Mouse (Mus musculus): Measurements from ENCODE around the gene Prkab2. TPM values are rescaled to one million over a fixed set of nuclear protein-coding genes. Genes with fewer than 3 reads are reported as not detected.

Gene Prkab2
- total and polyA plus RNA-seq, 3 experiments: 3.3 to 7.0 TPM; not detected in 1

- Histone ChIP-seq H3K4me1 (ENCODE audit: control insufficient read depth in 1 of 2, insufficient read depth in 2 of 2, low read length in 2 of 2) (peaks cover 0 to 10% of the 10 kb centered on the region in 2 experiments; a peak in 3 of 4 replicates), H3K9me3 (replicated peaks; ENCODE audit: insufficient read depth, low read length) (no peaks in the 10 kb centered on the region), H3K4me3 (ENCODE audit: control insufficient read depth in 1 of 2, insufficient read depth in 1 of 2, low read depth in 2 of 2, low read length in 2 of 2) (no peak overlapping the region; a peak in 1 of 4 replicates), H3K9ac (ENCODE audit: control insufficient read depth, low read depth, low read length, poor library complexity, severe bottlenecking) (no peak overlapping the region), H3K27me3 (ENCODE audit: control insufficient read depth in 1 of 2, insufficient read depth in 2 of 2, low read length in 2 of 2) (no peaks in the 10 kb centered on the region), H3K79me2 (ENCODE audit: control insufficient read depth, insufficient read depth, low read length, poor library complexity) (peaks cover 9% of the 10 kb centered on the region), H3K27ac (ENCODE audit: control insufficient read depth, low read depth, low read length) (no peak overlapping the region), H3K36me3 (ENCODE audit: control insufficient read depth in 1 of 2, insufficient read depth in 2 of 2, low read length in 2 of 2) (peaks cover 2 to 4% of the 10 kb centered on the region in 2 experiments; a peak in 3 of 4 replicates)
- DNase-seq (ENCODE audit: low read depth, low spot score): no peak
- no peak for TF ChIP-seq NELFE (IDR thresholded peaks at IDR 0.05; ENCODE audit: low read depth, low read length)
- TF ChIP-seq MEF2A (IDR thresholded peaks at IDR 0.05; ENCODE audit: extremely low read depth, insufficient replicate concordance, low read depth, low read length, poor library complexity, severe bottlenecking): no peak
Observed at GRCm38 (mm10) chr3:97701198-97701597, 43.2 kb downstream of the Prkab2 start.

GRCm38 (mm10) chr3:97702448-97703080 is 44.6 kb downstream of the Prkab2 start:
- H3K4me1 ChIP-seq (ENCODE audit: control insufficient read depth in 1 of 2, insufficient read depth in 2 of 2, low read length in 2 of 2): peaks cover 0 to 10% of the 10 kb centered on the region in 2 experiments; a peak in 3 of 4 replicates
- peaks cover 0 to 4% of the 10 kb centered on the region in 2 experiments; a peak in 2 of 4 replicates for H3K36me3 ChIP-seq (ENCODE audit: control insufficient read depth in 1 of 2, insufficient read depth in 2 of 2, low read length in 2 of 2)
- peaks cover 9% of the 10 kb centered on the region for H3K79me2 ChIP-seq (ENCODE audit: control insufficient read depth, insufficient read depth, low read length, poor library complexity)
- peak overlapping the region; percentile 73 to 78 for H3K4me3 ChIP-seq (ENCODE audit: control insufficient read depth in 1 of 2, insufficient read depth in 1 of 2, low read depth in 2 of 2, low read length in 2 of 2)
- H3K27me3 ChIP-seq (ENCODE audit: control insufficient read depth in 1 of 2, insufficient read depth in 2 of 2, low read length in 2 of 2): no peaks in the 10 kb centered on the region
- TF ChIP-seq GATA1 (IDR thresholded peaks at IDR 0.05; ENCODE audit: low read depth, low read length): peak; percentile 49
- no peak for TF ChIP-seq BHLHE40 (IDR thresholded peaks at IDR 0.05; ENCODE audit: borderline replicate concordance, low read depth, low read length)
- peak; percentile 77; the same call in 1 of the 2 replicates for TF ChIP-seq POLR2AphosphoS2 (IDR thresholded peaks at IDR 0.05; ENCODE audit: low read length)
- peak in 1 of 2 experiments; percentile 45; a peak in 2 of 4 replicates for TF ChIP-seq EP300 (IDR thresholded peaks at IDR 0.05; ENCODE audit: low read depth in 1 of 2, low read length in 2 of 2)
- TF ChIP-seq MYC (IDR thresholded peaks at IDR 0.05; ENCODE audit: low read depth, low read length): peak; percentile 87
- peak; percentile 91 for TF ChIP-seq TBP (IDR thresholded peaks at IDR 0.05; ENCODE audit: low read depth, low read length)
- TF ChIP-seq ZKSCAN1 (IDR thresholded peaks at IDR 0.05; ENCODE audit: low read depth, low read length): no peak
- TF ChIP-seq ZMIZ1 (IDR thresholded peaks at IDR 0.05; ENCODE audit: low read depth, low read length): peak; percentile 72; the same call in 1 of the 2 replicates
- peak; percentile 67 for TF ChIP-seq USF1 (IDR thresholded peaks at IDR 0.05; ENCODE audit: low read depth, low read length)
- TF ChIP-seq ZNF384 (IDR thresholded peaks at IDR 0.05; ENCODE audit: low read depth, low read length): peak; percentile 90
- peak; percentile 87 for TF ChIP-seq MXI1 (IDR thresholded peaks at IDR 0.05; ENCODE audit: low read depth, low read length)
- TF ChIP-seq HCFC1 (IDR thresholded peaks at IDR 0.05; ENCODE audit: low read depth, low read length): peak; percentile 85
- peak; percentile 7 to 92; a peak in 3 of 4 replicates for TF ChIP-seq POLR2A (IDR thresholded peaks at IDR 0.05; ENCODE audit: control insufficient read depth in 1 of 2, insufficient read depth in 1 of 2, low read depth in 1 of 2, low read length in 2 of 2, poor library complexity in 1 of 2)
- peak; percentile 63; the same call in 1 of the 2 replicates for TF ChIP-seq TCF12 (IDR thresholded peaks at IDR 0.05; ENCODE audit: low read depth, low read length)
- peak; percentile 91 for TF ChIP-seq NELFE (IDR thresholded peaks at IDR 0.05; ENCODE audit: low read depth, low read length)
- TF ChIP-seq MYB (IDR thresholded peaks at IDR 0.05; ENCODE audit: low read depth, low read length): peak; percentile 94
- TF ChIP-seq SIN3A (IDR thresholded peaks at IDR 0.05; ENCODE audit: low read length): peak; percentile 87
- TF ChIP-seq RCOR1 (IDR thresholded peaks at IDR 0.05; ENCODE audit: low read depth, low read length): 0 out of 2 replicates have a peak, but pooled peaks have one; percentile 9
- TF ChIP-seq TAL1 (IDR thresholded peaks at IDR 0.05; ENCODE audit: low read length): no peak
- TF ChIP-seq MAX (IDR thresholded peaks at IDR 0.05; ENCODE audit: low read length): peak; percentile 99
- TF ChIP-seq MAZ (IDR thresholded peaks at IDR 0.05; ENCODE audit: low read depth, low read length): no peak
- TF ChIP-seq RAD21 (IDR thresholded peaks at IDR 0.05; ENCODE audit: low read depth, low read length): no peak
- H3K9ac ChIP-seq (ENCODE audit: control insufficient read depth, low read depth, low read length, poor library complexity, severe bottlenecking): peak overlapping the region; percentile 75
- no peaks in the 10 kb centered on the region for H3K9me3 ChIP-seq (replicated peaks; ENCODE audit: insufficient read depth, low read length)
- DNase-seq (ENCODE audit: low read depth, low spot score): peak; percentile 92
- H3K27ac ChIP-seq (ENCODE audit: control insufficient read depth, low read depth, low read length): peak overlapping the region; percentile 60

Measured in MEL (cell line).